Mouse (Mus musculus): Measurements from ENCODE around the gene Scnm1.

Scnm1 gene

GRCm38 (mm10) chr3:95147924-95148323, 14.1 kb upstream of the Scnm1 start:
- in situ Hi-C loops (cut with MboI, MseI): loop anchor here (10.0 kb wide), 1 partner anchor 117 kb away; no protein-coding TSS in a partner anchor

GRCm38 (mm10) chr3:95142617-95143011, 8.8 kb upstream of the Scnm1 start:
- in situ Hi-C loops (cut with MboI, MseI): loop anchor here (10.0 kb wide), 1 partner anchor 122 kb away; no protein-coding TSS in a partner anchor

- in situ Hi-C loops (cut with MboI, MseI): loop anchor here (10.0 kb wide), 1 partner anchor 123 kb away; no protein-coding TSS in a partner anchor
These were observed 8.3 kb upstream of the Scnm1 start, which contains the start of gene Tnfaip8l2 for GRCm38 (mm10) chr3:95141952-95142616. Gene Tnfaip8l2 (minus strand): TSS chr3:95142360.

DNA sequence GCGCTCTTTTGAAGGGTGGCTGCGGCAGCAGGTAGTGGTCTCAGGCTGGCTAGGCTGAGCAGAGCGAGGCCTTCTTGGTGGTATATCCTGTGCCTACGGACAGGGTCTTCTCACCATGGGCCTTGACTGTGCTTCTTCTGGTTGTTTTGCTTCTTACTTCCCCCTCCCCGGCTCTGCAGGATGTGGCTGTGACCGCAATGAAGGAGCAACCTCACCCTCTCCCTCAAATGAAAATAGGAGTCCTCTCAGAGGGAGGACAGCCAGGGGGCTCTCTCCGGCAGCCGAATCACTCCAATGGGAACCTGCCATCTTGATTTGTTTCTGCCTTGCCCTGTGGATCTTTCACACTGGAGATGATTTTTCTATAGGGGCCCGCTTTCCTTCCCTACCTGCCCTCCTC, 7.7 kb upstream of the Scnm1 start:
- in situ Hi-C loops (cut with MboI, MseI): loop anchor here (10.0 kb wide), 1 partner anchor 123 kb away; no protein-coding TSS in a partner anchor

DNA sequence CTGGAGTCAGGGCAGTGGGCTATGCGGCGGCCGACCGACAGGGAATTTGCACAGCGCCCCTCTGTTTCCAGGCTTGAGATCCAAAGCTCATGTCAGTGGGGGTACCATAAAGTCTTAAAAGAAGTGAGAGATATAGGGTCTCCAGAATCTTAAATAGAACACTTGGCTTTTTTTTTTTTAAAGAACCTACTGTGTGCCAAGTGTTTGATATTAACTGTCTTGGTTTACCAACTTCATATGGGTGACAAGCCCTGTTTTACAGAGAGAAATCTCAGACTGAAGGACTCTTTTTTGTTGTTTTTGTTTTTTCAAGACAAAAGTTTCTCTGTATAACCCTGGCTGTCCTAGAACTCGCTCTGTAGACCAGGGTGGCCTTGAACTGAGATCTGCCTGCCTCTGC, 7.0 kb upstream of the Scnm1 start:
- in situ Hi-C loops (cut with MboI, MseI): loop anchor here (10.0 kb wide), 1 partner anchor 124 kb away; no protein-coding TSS in a partner anchor

DNA sequence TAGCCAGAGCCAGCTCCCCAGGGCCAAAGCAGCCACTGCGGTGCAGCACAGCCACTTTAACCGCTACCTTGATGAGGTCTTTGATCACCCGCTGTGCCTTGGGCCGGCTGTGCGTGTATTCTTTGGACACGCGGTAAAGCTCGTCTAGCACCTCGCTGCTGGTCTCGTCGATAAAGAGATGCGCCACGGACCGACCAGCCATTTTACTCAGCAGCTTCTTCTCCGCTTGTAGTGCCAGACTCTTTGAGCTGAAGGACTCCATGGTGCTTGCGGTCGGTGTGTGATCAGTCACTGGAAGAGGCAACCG, 6.4 kb upstream of the Scnm1 start:
- in situ Hi-C loops (cut with MboI, MseI): loop anchor here (10.0 kb wide), 1 partner anchor 125 kb away; no protein-coding TSS in a partner anchor

DNA sequence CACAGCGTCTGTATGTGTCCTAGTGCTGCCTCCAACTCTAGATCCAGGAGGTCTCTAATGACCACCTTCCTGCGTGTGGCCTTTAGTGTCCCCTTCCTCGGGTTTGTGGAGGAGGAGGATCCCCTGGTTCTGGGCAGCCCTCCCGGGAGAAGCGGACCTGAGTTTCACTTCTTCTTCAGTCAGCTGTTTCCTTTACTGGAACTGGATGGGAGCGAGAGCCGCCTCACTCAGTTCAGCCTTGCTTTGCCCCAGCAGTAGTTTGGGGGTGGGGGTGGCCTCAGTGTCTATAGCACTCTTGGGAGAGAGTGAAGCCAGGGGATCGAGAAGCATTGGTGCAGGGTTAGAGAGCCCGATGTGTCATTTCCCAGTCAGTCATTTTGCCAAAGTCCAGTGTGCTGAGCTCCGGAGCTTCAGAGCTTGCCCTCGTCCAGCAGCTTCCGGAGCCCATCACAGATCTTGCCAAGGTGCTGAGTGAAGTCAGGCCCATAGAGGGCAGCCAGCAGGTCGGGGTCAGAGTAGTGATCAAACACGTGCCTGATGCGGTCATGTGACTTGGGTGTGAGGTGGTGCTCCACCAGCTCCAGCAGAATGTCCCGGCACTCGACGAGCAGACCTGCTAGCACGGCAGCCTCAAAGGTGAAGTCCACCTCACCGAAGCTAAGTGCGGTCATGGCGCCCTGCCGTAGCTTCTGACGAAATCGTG, 5.9 kb upstream of the Scnm1 start:
- in situ Hi-C loops (cut with MboI, MseI): loop anchor here (5.0 to 10.0 kb wide), 3 partner anchors 125 to 1212 kb away; partner anchors contain the start of gene Rprd2

DNA sequence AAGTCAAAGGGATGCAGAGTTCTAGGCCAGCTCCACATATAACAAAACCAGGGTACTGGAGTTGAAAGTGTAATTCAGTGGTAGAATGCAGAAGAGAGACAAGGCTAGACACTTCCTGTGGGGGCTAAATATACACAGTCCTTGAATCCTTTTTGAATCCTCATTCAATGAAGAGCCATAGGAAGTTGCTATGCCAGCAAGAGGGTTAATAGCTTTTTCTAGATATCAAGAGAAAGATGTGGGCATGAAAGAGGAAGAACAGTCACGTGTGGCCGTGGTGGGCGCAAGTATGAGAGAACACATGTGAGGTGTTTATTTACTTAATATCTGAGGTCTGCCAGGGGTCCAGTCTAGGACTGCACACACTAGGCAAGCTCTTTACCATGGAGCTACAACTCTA, 2.5 kb upstream of the Scnm1 start:
- in situ Hi-C loops (cut with MboI, MseI): loop anchor here (5.0 to 10.0 kb wide), 2 partner anchors 678 to 1209 kb away; partner anchors contain the start of gene Rprd2

DNA sequence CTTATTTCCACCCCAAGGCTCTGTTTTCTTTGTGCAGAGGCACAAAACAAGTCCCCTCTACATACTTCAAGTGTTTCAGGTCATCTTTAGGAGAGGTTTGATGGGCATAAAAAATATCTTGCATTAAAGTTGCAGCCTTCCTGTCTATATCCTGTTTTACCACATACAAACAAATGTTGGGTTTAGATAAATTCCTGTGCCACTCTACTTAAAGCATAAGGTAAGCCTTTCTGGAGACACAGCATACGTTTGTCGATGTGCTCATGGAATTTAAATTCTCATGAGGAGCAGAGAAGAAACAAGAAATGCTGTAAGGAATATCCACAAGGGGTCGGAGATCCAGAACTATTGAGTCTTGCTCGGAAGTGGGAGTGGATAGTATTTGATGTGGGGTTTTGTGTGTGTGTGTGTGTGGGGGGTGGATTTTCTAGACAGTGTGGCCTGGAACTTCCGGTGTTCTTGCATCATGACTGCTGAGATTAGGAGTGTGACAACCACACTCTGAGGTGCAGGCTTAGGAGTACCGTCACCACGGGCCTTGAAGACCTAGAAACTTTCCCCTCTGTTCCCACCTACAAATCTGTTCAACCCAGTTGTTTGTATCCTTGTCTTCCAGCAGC, 1.7 kb upstream of the Scnm1 start:
- in situ Hi-C loops (cut with MboI, MseI): loop anchor here (5.0 to 10.0 kb wide), 2 partner anchors 679 to 1208 kb away; partner anchors contain the start of gene Rprd2

- in situ Hi-C loops (cut with MboI, MseI): loop anchor here (5.0 to 10.0 kb wide), 2 partner anchors 680 to 1208 kb away; partner anchors contain the start of gene Rprd2
These were observed 1.2 kb upstream of the Scnm1 start for GRCm38 (mm10) chr3:95135023-95135422.

DNA sequence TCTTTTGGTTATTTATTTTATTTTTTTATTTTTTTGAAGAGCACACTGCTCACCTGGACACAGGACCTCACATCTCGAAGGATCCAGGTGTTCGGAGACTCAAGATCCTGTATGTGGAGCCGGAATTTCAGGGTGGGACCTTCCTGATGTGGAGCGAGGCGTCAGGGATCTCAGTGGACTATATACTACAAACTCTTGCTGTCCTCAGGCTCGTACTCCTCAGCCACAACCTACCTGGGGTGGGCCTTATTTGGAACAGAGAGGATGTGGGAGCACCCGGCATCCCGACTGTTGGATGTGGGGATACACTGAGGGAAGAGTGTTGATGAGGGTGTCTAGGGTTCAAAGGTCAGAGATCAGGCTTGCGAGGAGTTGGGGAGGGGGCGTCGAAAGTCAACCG, 322 bp upstream of the Scnm1 start:
- in situ Hi-C loops (cut with MboI, MseI): loop anchor here (10.0 kb wide), 1 partner anchor 681 kb away; the partner anchor contains the start of gene Rprd2

DNA sequence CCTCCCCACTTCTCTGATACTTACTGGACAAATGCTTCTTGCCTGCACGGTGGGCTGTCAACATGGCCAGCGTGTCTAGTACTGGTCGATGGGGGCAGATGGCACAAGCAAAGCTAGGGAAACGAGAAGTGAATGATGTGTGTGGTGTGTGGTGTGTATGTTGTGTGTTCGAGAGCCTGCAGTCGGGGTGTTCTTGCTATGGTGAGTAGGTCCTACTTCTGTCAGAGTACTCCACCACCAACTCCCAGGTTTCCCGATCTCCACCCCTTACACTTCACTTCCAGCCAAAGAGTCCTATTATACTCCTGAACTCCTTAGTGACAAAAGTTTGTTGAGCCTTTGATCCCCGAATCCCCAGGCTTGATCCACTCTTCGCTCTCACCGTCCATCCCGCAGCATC, 635 bp downstream of the Scnm1 start:
- in situ Hi-C loops (cut with MboI, MseI): loop anchor here (10.0 kb wide), 1 partner anchor 682 kb away; the partner anchor contains the start of gene Rprd2

GRCm38 (mm10) chr3:95132389-95132788, 1.4 kb downstream of the Scnm1 start:
- in situ Hi-C loops (cut with MboI, MseI): loop anchor here (10.0 kb wide), 1 partner anchor 682 kb away; the partner anchor contains the start of gene Rprd2

GRCm38 (mm10) chr3:95130081-95130480, 3.7 kb downstream of the Scnm1 start:
- in situ Hi-C loops (cut with MboI, MseI): loop anchor here (10.0 kb wide), 1 partner anchor 685 kb away; the partner anchor contains the start of gene Rprd2

DNA sequence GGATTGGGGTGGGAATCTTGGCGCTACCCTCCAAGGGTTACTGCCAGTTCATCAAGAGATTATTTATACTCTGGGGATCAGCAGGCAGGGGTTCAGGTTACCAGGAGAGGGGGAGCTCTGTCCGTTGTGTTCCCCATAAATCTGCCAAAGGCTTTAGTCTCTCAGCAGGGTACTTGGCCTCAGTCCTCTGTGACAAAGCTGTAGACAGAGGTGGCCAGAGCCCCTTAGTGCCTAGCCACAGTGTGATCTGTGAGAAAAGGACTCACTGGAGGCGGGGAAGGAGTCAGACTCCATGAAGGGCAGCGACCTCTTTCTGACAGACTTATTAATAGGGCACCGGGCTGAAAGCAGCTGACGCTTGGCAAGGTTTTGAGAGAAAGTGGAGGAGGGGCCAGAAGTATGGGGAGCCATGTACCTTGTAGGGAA, 4.6 kb downstream of the Scnm1 start:
- in situ Hi-C loops (cut with MboI, MseI): no loop called here

GRCm38 (mm10) chr3:95124972-95125371, 8.8 kb downstream of the Scnm1 start:
- in situ Hi-C loops (cut with MboI, MseI): no loop called here

GRCm38 (mm10) chr3:95124246-95124645, 9.6 kb downstream of the Scnm1 start, which contains the start of gene Tmod4:
Gene Tmod4 (plus strand): TSS chr3:95124476.
- in situ Hi-C loops (cut with MboI, MseI): no loop called here

- in situ Hi-C loops (cut with MboI, MseI): no loop called here
These were observed 12.2 kb downstream of the Scnm1 start for GRCm38 (mm10) chr3:95121580-95121979.

GRCm38 (mm10) chr3:95117751-95118150, 16.1 kb downstream of the Scnm1 start:
- in situ Hi-C loops (cut with MboI, MseI): no loop called here

DNA sequence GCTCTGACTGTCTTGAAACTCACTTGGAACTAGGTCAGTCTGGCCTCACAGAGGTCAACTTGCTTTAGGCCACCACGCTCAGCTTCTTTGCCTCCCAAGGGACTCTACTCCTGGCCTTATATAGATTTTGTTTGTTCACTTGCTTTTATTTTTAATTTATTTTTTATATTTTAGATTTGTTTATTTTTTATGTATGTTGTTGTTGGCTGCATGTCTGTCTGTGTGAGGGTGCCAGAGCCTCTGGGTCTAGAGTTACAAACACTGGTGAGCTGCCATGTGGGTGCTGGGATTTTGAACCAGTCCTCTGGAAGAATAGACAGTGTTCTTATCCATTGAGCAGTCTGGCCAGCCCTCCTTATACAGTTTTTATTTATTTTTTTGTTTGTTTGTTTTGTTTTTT, 21.1 kb downstream of the Scnm1 start:
- in situ Hi-C loops (cut with MboI, MseI): no loop called here

GRCm38 (mm10) chr3:95110911-95111726, 22.7 kb downstream of the Scnm1 start, which contains the start of gene Vps72:
Gene Vps72 (plus strand): TSS chr3:95111022.
- in situ Hi-C loops (cut with MboI, MseI): no loop called here
